Mouse (Mus musculus) forebrain, embryonic 15.5 days (tissue): ENCODE results near the gene Acvr1. TPM values are rescaled to one million over a fixed set of nuclear protein-coding genes. Genes with fewer than 3 reads are reported as not detected.

Experiments
- ATAC-seq: fragments of 200-750 bp; cut with Nextera tagmentation; replicated peaks from 2 replicates; pipeline ENCODE4 v1.8.0; 2017; ENCODE audit warnings: mild to moderate bottlenecking, moderate TSS enrichment, moderate library complexity
- H3K27ac ChIP-seq: fragments of 300-500 bp; sonication (generic); replicated peaks from 2 replicates; pipeline ENCODE4 v1.5.1; 2015; ENCODE audit warnings: mild to moderate bottlenecking, inconsistent platforms
- H3K27me3 ChIP-seq: fragments of 300-500 bp; sonication (generic); 2 replicates; pipeline ENCODE4 v1.6.1; 2015; ENCODE audit warnings: inconsistent platforms
- H3K36me3 ChIP-seq: fragments of 300-500 bp; sonication (generic); 2 replicates; pipeline ENCODE4 v1.6.1; 2015; ENCODE audit warnings: mild to moderate bottlenecking, inconsistent platforms
- H3K4me1 ChIP-seq: fragments of 300-500 bp; sonication (generic); 2 replicates; pipeline ENCODE4 v1.6.1; 2015; ENCODE audit warnings: inconsistent platforms
- H3K4me2 ChIP-seq: fragments of 300-500 bp; sonication (generic); replicated peaks from 2 replicates; pipeline ENCODE4 v1.6.1; 2015; ENCODE audit warnings: mild to moderate bottlenecking, inconsistent platforms
- H3K4me3 ChIP-seq: fragments of 300-500 bp; sonication (generic); 2 replicates; pipeline ENCODE4 v1.5.1; 2015; ENCODE audit warnings: mild to moderate bottlenecking, inconsistent platforms
- H3K9ac ChIP-seq: fragments of 300-500 bp; sonication (generic); replicated peaks from 2 replicates; pipeline ENCODE4 v1.6.1; 2015; ENCODE audit warnings: mild to moderate bottlenecking, inconsistent platforms
- H3K9me3 ChIP-seq: fragments of 300-500 bp; sonication (generic); 2 replicates; pipeline ENCODE4 v1.6.1; 2016; ENCODE audit warnings: inconsistent platforms
- WGBS: fragments of 180-500 bp; shearing (Covaris S2); methylation state at CpG from one replicate; pipeline ENCODE4 v1.1.7; 2015; ENCODE audit warnings: mixed read lengths; 5-methylcytosine and 5-hydroxymethylcytosine counted together
- polyA plus RNA-seq: library from polyadenylated mRNA; unstranded; fragments of >200 nt; fragmentation: Nextera tagmentation; extraction: Ambion mirVana; gene quantifications from 2 replicates; pipeline ENCODE4 v1.2.1, GENCODE M21; 2015

Acvr1 gene
- polyA plus RNA-seq, 1 experiment from 2014 or later, result 7.9 TPM

- Histone ChIP-seq H3K36me3 (no peaks in the 10 kb centered on the region), H3K9me3 (no peaks in the 10 kb centered on the region), H3K27ac (0 out of 2 replicates have a peak overlapping the region, but pooled peaks have one; percentile 26), H3K9ac (no peak overlapping the region), H3K4me2 (no peak overlapping the region), H3K4me1 (peaks cover 55% of the 10 kb centered on the region), H3K27me3 (no peaks in the 10 kb centered on the region), H3K4me3 (no peak overlapping the region)
- WGBS, result 52% methylated on average over 4 of the region's 4 CpGs
- ATAC-seq, result no peak
Measured at GRCm38 (mm10) chr2:58530521-58530920, 36.4 kb downstream of the Acvr1 start.

- 11% methylated on average over 7 of the region's 7 CpGs for WGBS
- Histone ChIP-seq H3K27me3 (no peaks in the 10 kb centered on the region), H3K9ac (no peak overlapping the region), H3K4me1 (peaks cover 59% of the 10 kb centered on the region), H3K27ac (no peak overlapping the region; the same call in 1 of the 2 replicates), H3K9me3 (no peaks in the 10 kb centered on the region), H3K4me3 (no peak overlapping the region), H3K36me3 (no peaks in the 10 kb centered on the region), H3K4me2 (no peak overlapping the region)
- no peak for ATAC-seq
Measured at GRCm38 (mm10) chr2:58529860-58530440, 37.0 kb downstream of the Acvr1 start.

GRCm38 (mm10) chr2:58529384-58529783 is 37.6 kb downstream of the Acvr1 start:
- no peak overlapping the region for H3K4me3 ChIP-seq
- H3K9me3 ChIP-seq, result no peaks in the 10 kb centered on the region
- peaks cover 59% of the 10 kb centered on the region for H3K4me1 ChIP-seq
- no peak overlapping the region for H3K9ac ChIP-seq
- H3K36me3 ChIP-seq, result no peaks in the 10 kb centered on the region
- no peak for ATAC-seq
- WGBS, result 61% methylated on average over 5 of the region's 5 CpGs
- H3K4me2 ChIP-seq, result no peak overlapping the region
- no peaks in the 10 kb centered on the region for H3K27me3 ChIP-seq
- H3K27ac ChIP-seq, result no peak overlapping the region; the same call in 1 of the 2 replicates

GRCm38 (mm10) chr2:58527786-58528185 is 39.2 kb downstream of the Acvr1 start:
- no peak overlapping the region for H3K4me2 ChIP-seq
- no peak overlapping the region for H3K4me3 ChIP-seq
- peaks cover 46% of the 10 kb centered on the region for H3K4me1 ChIP-seq
- no peaks in the 10 kb centered on the region for H3K9me3 ChIP-seq
- no peaks in the 10 kb centered on the region for H3K27me3 ChIP-seq
- H3K9ac ChIP-seq, result no peak overlapping the region
- 79% methylated on average over 3 of the region's 3 CpGs for WGBS
- no peak for ATAC-seq
- H3K36me3 ChIP-seq, result no peaks in the 10 kb centered on the region
- no peak overlapping the region for H3K27ac ChIP-seq

- no peak overlapping the region for H3K9ac ChIP-seq
- H3K4me2 ChIP-seq, result no peak overlapping the region
- H3K4me3 ChIP-seq, result no peak overlapping the region
- H3K36me3 ChIP-seq, result no peaks in the 10 kb centered on the region
- H3K9me3 ChIP-seq, result no peaks in the 10 kb centered on the region
- H3K27me3 ChIP-seq, result no peaks in the 10 kb centered on the region
- ATAC-seq, result 0 out of 2 replicates have a peak, but pooled peaks have one; percentile 33
- no peak overlapping the region for H3K27ac ChIP-seq
- peaks cover 25% of the 10 kb centered on the region for H3K4me1 ChIP-seq
- 48% methylated on average over 6 of the region's 6 CpGs for WGBS
Measured at GRCm38 (mm10) chr2:58524356-58524755, 42.6 kb downstream of the Acvr1 start.

GRCm38 (mm10) chr2:58523894-58524293 is 43.1 kb downstream of the Acvr1 start:
- no peaks in the 10 kb centered on the region for H3K9me3 ChIP-seq
- 83% methylated on average over 5 of the region's 5 CpGs for WGBS
- H3K4me1 ChIP-seq, result peaks cover 23% of the 10 kb centered on the region
- H3K27me3 ChIP-seq, result no peaks in the 10 kb centered on the region
- H3K4me3 ChIP-seq, result no peak overlapping the region
- ATAC-seq, result no peak
- no peak overlapping the region for H3K4me2 ChIP-seq
- H3K27ac ChIP-seq, result no peak overlapping the region
- H3K36me3 ChIP-seq, result no peaks in the 10 kb centered on the region
- H3K9ac ChIP-seq, result no peak overlapping the region

- WGBS, result 83% methylated on average over 12 of the region's 12 CpGs
- no peak for ATAC-seq
- Histone ChIP-seq H3K9ac (no peak overlapping the region), H3K4me2 (no peak overlapping the region), H3K36me3 (no peaks in the 10 kb centered on the region), H3K9me3 (no peaks in the 10 kb centered on the region), H3K27ac (no peak overlapping the region), H3K27me3 (no peaks in the 10 kb centered on the region), H3K4me1 (peaks cover 23% of the 10 kb centered on the region), H3K4me3 (no peak overlapping the region)
Measured at GRCm38 (mm10) chr2:58523097-58523496, 43.9 kb downstream of the Acvr1 start.

GRCm38 (mm10) chr2:58521621-58522020 is 45.3 kb downstream of the Acvr1 start:
- 83% methylated on average over 6 of the region's 6 CpGs for WGBS
- no peak overlapping the region for H3K4me2 ChIP-seq
- H3K36me3 ChIP-seq, result no peaks in the 10 kb centered on the region
- no peak overlapping the region for H3K27ac ChIP-seq
- H3K9me3 ChIP-seq, result no peaks in the 10 kb centered on the region
- ATAC-seq, result no peak
- H3K4me3 ChIP-seq, result no peak overlapping the region
- H3K27me3 ChIP-seq, result no peaks in the 10 kb centered on the region
- H3K4me1 ChIP-seq, result peaks cover 23% of the 10 kb centered on the region
- H3K9ac ChIP-seq, result no peak overlapping the region

- no peaks in the 10 kb centered on the region for H3K9me3 ChIP-seq
- H3K4me1 ChIP-seq, result peaks cover 29% of the 10 kb centered on the region
- 83% methylated on average over 9 of the region's 9 CpGs for WGBS
- H3K9ac ChIP-seq, result no peak overlapping the region
- no peak overlapping the region for H3K4me2 ChIP-seq
- no peak for ATAC-seq
- no peak overlapping the region for H3K4me3 ChIP-seq
- no peaks in the 10 kb centered on the region for H3K27me3 ChIP-seq
- H3K36me3 ChIP-seq, result no peaks in the 10 kb centered on the region
- H3K27ac ChIP-seq, result no peak overlapping the region
Measured at GRCm38 (mm10) chr2:58520727-58521126, 46.2 kb downstream of the Acvr1 start.

GRCm38 (mm10) chr2:58518517-58518916 is 48.4 kb downstream of the Acvr1 start:
- ATAC-seq, result no peak
- Histone ChIP-seq H3K27me3 (no peaks in the 10 kb centered on the region), H3K4me3 (no peak overlapping the region), H3K9me3 (no peaks in the 10 kb centered on the region), H3K27ac (no peak overlapping the region), H3K4me1 (peaks cover 18% of the 10 kb centered on the region), H3K36me3 (no peaks in the 10 kb centered on the region), H3K4me2 (no peak overlapping the region), H3K9ac (no peak overlapping the region)
- WGBS, result 89% methylated on average over 1 of the region's 1 CpGs

- ATAC-seq, result no peak
- WGBS, result 61% methylated on average over 6 of the region's 6 CpGs
- Histone ChIP-seq H3K4me1 (peaks cover 11% of the 10 kb centered on the region), H3K27ac (no peak overlapping the region), H3K4me2 (no peak overlapping the region), H3K36me3 (no peaks in the 10 kb centered on the region), H3K9ac (no peak overlapping the region), H3K4me3 (no peak overlapping the region), H3K27me3 (no peaks in the 10 kb centered on the region), H3K9me3 (no peaks in the 10 kb centered on the region)
Measured at GRCm38 (mm10) chr2:58516920-58517319, 50.0 kb downstream of the Acvr1 start.

GRCm38 (mm10) chr2:58516000-58516399 is 51.0 kb downstream of the Acvr1 start:
- Histone ChIP-seq H3K36me3 (no peaks in the 10 kb centered on the region), H3K4me1 (peaks cover 8% of the 10 kb centered on the region), H3K4me2 (no peak overlapping the region), H3K4me3 (no peak overlapping the region), H3K9me3 (no peaks in the 10 kb centered on the region), H3K9ac (no peak overlapping the region), H3K27ac (0 out of 2 replicates have a peak overlapping the region, but pooled peaks have one; percentile 0), H3K27me3 (no peaks in the 10 kb centered on the region)
- WGBS, result 45% methylated on average over 15 of the region's 15 CpGs
- peak; percentile 25; the same call in 1 of the 2 replicates for ATAC-seq

- Histone ChIP-seq H3K4me1 (peaks cover 11% of the 10 kb centered on the region), H3K27ac (no peak overlapping the region), H3K9me3 (no peaks in the 10 kb centered on the region), H3K4me3 (no peak overlapping the region), H3K36me3 (no peaks in the 10 kb centered on the region), H3K4me2 (no peak overlapping the region), H3K27me3 (no peaks in the 10 kb centered on the region), H3K9ac (no peak overlapping the region)
- WGBS, result 94% methylated on average over 11 of the region's 11 CpGs
- ATAC-seq, result no peak
Measured at GRCm38 (mm10) chr2:58514489-58514888, 52.5 kb downstream of the Acvr1 start.
